Mouse (Mus musculus) embryonic facial prominence, embryonic 12.5 days (tissue): ENCODE measurements around the gene Cdkal1. TPM values are rescaled to one million over a fixed set of nuclear protein-coding genes. Genes with fewer than 3 reads are reported as not detected.

ENCODE experiments used
- ATAC-seq: fragments of 200-750 bp; cut with Nextera tagmentation; 2 replicates; pipeline ENCODE4 v1.8.0; 2017; ENCODE audit not compliant: insufficient number of reproducible peaks, insufficient read depth, low FRiP score, low TSS enrichment
- H3K27ac ChIP-seq: fragments of 300-500 bp; sonication (generic); 2 replicates; pipeline ENCODE4 v1.5.1; 2016; ENCODE audit warnings: mild to moderate bottlenecking
- H3K27me3 ChIP-seq: fragments of 300-500 bp; sonication (generic); 2 replicates; pipeline ENCODE4 v1.6.1; 2016; ENCODE audit warnings: mild to moderate bottlenecking, moderate library complexity
- H3K36me3 ChIP-seq: fragments of 300-500 bp; sonication (generic); 2 replicates; pipeline ENCODE4 v1.6.1; 2016; ENCODE audit warnings: mild to moderate bottlenecking
- H3K4me1 ChIP-seq: fragments of 300-500 bp; sonication (generic); 2 replicates; pipeline ENCODE4 v1.6.1; 2016
- H3K4me2 ChIP-seq: fragments of 300-500 bp; sonication (generic); replicated peaks from 2 replicates; pipeline ENCODE4 v1.6.1; 2016; ENCODE audit warnings: mild to moderate bottlenecking, moderate library complexity
- H3K4me3 ChIP-seq: fragments of 300-500 bp; sonication (generic); 2 replicates; pipeline ENCODE4 v1.5.1; 2016; ENCODE audit warnings: mild to moderate bottlenecking
- H3K9ac ChIP-seq: fragments of 300-500 bp; sonication (generic); 2 replicates; pipeline ENCODE4 v1.6.1; 2016; ENCODE audit warnings: mild to moderate bottlenecking, moderate library complexity
- H3K9me3 ChIP-seq: fragments of 300-500 bp; sonication (generic); 2 replicates; pipeline ENCODE4 v1.6.1; 2016; ENCODE audit warnings: mild to moderate bottlenecking, moderate library complexity
- WGBS: fragments of 180-500 bp; shearing (Covaris S2); methylation state at CpG from one replicate; pipeline ENCODE4 v1.1.7; 2016; 5-methylcytosine and 5-hydroxymethylcytosine counted together
- polyA plus RNA-seq: library from polyadenylated mRNA; unstranded; fragments of >200 nt; fragmentation: Nextera tagmentation; extraction: Ambion mirVana; gene quantifications from 2 replicates; pipeline ENCODE4 v1.2.1, GENCODE M21; 2016

Cdkal1 gene
- polyA plus RNA-seq, 1 experiment from 2014 or later, result 42.7 TPM

GRCm38 (mm10) chr13:29262164-29262563, 593.3 kb downstream of the Cdkal1 start:
- no peak overlapping the region for H3K4me3 ChIP-seq
- no peaks in the 10 kb centered on the region for H3K9me3 ChIP-seq
- no peaks in the 10 kb centered on the region for H3K27me3 ChIP-seq
- no peak overlapping the region for H3K9ac ChIP-seq
- no peak overlapping the region for H3K27ac ChIP-seq
- H3K36me3 ChIP-seq, result no peaks in the 10 kb centered on the region
- ATAC-seq, result no peak
- H3K4me1 ChIP-seq, result no peaks in the 10 kb centered on the region
- WGBS, result 82% methylated on average over 4 of the region's 4 CpGs
- no peak overlapping the region for H3K4me2 ChIP-seq

DNA sequence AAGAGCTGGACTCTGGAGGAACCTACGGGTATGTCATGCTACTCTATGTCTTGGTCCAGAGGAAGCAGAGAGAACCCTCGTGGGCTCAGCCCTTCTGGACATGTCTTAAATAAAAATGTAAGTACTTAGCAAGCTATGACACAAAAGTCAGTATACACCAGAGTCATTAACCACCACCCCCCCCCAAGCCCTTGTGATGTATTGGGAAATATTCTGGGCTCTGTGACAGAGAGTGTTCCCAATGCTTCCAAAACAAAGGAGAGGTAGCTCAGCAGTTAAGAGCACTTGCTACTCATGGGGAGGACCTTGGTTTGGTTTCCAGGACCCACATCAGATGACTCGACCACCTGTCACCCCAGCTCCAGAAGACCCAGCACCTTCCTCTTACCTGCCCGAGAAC, 606.9 kb downstream of the Cdkal1 start:
- no peak overlapping the region for H3K4me3 ChIP-seq
- no peaks in the 10 kb centered on the region for H3K36me3 ChIP-seq
- H3K9ac ChIP-seq, result no peak overlapping the region
- H3K9me3 ChIP-seq, result no peaks in the 10 kb centered on the region
- no peak overlapping the region for H3K27ac ChIP-seq
- WGBS, result 82% methylated on average over 4 of the region's 4 CpGs
- H3K4me1 ChIP-seq, result no peaks in the 10 kb centered on the region
- H3K27me3 ChIP-seq, result no peaks in the 10 kb centered on the region
- H3K4me2 ChIP-seq, result no peak overlapping the region
- ATAC-seq, result no peak

DNA sequence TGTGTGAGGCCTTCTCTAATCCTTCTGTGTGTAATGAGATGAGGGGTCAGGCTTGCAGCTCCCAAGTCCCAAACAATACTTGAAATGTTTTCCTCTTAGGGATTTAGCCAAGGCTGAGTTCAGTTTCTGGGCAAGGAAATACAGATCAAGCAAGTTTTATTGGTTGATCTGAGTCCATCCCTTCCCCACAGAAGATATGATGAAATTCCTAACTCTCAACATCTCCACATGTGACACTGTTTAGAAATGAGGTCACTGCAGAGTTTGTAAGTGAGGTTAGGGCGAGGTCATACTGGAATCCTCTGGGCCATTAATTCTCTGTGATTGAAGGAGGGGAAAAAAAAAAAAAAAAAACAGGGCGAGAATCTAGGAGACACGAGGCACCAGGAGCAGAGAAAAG, 607.7 kb downstream of the Cdkal1 start:
- 52% methylated on average over 3 of the region's 3 CpGs for WGBS
- Histone ChIP-seq H3K27me3 (no peaks in the 10 kb centered on the region), H3K36me3 (no peaks in the 10 kb centered on the region), H3K9me3 (no peaks in the 10 kb centered on the region), H3K27ac (no peak overlapping the region), H3K4me3 (no peak overlapping the region), H3K4me1 (no peaks in the 10 kb centered on the region), H3K9ac (no peak overlapping the region), H3K4me2 (no peak overlapping the region)
- no peak for ATAC-seq

DNA sequence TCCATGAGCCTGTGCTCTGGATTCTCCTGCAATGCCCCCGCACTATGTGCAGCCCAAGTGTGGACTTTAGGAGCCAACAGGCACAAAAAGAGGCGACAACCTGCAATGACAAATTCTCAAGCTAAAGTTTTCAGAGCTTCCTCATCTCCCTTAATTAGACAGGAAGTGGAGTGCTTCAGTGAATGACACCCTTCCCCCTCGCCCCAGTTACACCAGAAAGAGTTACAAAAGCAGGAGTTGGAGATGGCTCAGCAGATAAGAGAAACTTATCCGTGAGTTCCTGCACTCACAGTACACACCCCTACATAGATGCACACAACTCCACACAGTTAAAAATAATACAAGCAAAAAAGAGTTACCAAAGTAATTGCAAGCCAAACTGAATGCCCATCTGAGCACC, 620.4 kb downstream of the Cdkal1 start:
- H3K27ac ChIP-seq, result no peak overlapping the region
- WGBS, result 66% methylated on average over 4 of the region's 4 CpGs
- H3K9me3 ChIP-seq, result peaks cover 4% of the 10 kb centered on the region; the same call in 1 of the 2 replicates

DNA sequence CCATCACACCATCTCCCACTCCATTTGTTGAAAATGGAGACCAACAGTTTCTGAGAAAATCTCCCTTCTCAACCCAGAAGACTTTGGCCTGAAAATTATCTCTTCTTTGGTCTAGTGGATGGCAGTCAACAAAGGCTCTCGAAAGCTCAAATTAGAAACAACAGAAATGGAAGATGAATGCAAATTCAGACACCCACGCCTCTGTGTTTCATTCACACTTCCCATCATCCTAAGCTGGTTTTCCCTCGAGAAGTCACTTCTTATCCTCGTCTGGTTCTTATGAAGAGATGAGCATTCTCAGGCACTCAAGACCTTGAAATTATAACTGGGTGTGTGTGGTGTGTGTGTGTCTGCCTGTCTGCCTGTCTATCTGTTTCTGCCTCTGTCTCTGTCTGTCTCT, 621.0 kb downstream of the Cdkal1 start:
- no peaks in the 10 kb centered on the region for H3K27me3 ChIP-seq
- WGBS, result 84% methylated on average over 4 of the region's 4 CpGs
- no peaks in the 10 kb centered on the region for H3K36me3 ChIP-seq
- no peak overlapping the region for H3K9ac ChIP-seq
- H3K9me3 ChIP-seq, result peaks cover 4% of the 10 kb centered on the region; the same call in 1 of the 2 replicates
- no peaks in the 10 kb centered on the region for H3K4me1 ChIP-seq
- H3K27ac ChIP-seq, result no peak overlapping the region
- H3K4me2 ChIP-seq, result no peak overlapping the region
- no peak for ATAC-seq
- no peak overlapping the region for H3K4me3 ChIP-seq

More for the DNA sequence above, 620.4 kb downstream of the Cdkal1 start:
- Histone ChIP-seq H3K9ac (no peak overlapping the region), H3K36me3 (no peaks in the 10 kb centered on the region), H3K4me2 (no peak overlapping the region), H3K4me1 (no peaks in the 10 kb centered on the region), H3K27me3 (no peaks in the 10 kb centered on the region), H3K4me3 (no peak overlapping the region)
- no peak for ATAC-seq

- Histone ChIP-seq H3K27ac (no peak overlapping the region), H3K9ac (no peak overlapping the region), H3K4me1 (no peaks in the 10 kb centered on the region), H3K36me3 (no peaks in the 10 kb centered on the region), H3K4me2 (no peak overlapping the region), H3K27me3 (no peaks in the 10 kb centered on the region), H3K9me3 (peaks cover 4% of the 10 kb centered on the region; the same call in 1 of the 2 replicates), H3K4me3 (no peak overlapping the region)
- ATAC-seq, result no peak
- 68% methylated on average over 11 of the region's 11 CpGs for WGBS
Measured at GRCm38 (mm10) chr13:29233970-29234369, 621.5 kb downstream of the Cdkal1 start.

DNA sequence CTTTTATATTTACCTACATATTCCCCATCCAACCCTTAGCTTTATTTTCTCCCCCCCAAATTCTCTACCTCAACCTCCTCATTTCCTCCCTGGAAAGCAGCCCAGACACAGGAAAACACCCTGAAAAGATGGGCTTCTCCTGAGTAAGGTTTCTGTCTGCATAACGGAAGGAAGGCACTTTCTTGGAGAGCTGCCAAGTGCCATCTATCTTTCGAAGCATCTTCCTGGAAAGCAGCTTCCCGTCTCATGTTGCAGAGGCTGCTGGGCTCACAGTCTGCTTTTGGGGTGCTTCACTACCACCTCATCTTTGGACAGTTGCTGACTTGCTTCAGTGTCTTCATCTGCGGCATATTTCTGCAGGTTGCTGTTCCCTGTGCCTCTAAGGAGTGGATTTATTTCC, 622.8 kb downstream of the Cdkal1 start:
- H3K4me3 ChIP-seq, result no peak overlapping the region
- no peak overlapping the region for H3K27ac ChIP-seq
- no peak overlapping the region for H3K9ac ChIP-seq
- no peaks in the 10 kb centered on the region for H3K27me3 ChIP-seq
- 66% methylated on average over 4 of the region's 4 CpGs for WGBS
- peaks cover 4% of the 10 kb centered on the region; the same call in 1 of the 2 replicates for H3K9me3 ChIP-seq
- H3K36me3 ChIP-seq, result no peaks in the 10 kb centered on the region
- H3K4me2 ChIP-seq, result no peak overlapping the region
- ATAC-seq, result no peak
- no peaks in the 10 kb centered on the region for H3K4me1 ChIP-seq

DNA sequence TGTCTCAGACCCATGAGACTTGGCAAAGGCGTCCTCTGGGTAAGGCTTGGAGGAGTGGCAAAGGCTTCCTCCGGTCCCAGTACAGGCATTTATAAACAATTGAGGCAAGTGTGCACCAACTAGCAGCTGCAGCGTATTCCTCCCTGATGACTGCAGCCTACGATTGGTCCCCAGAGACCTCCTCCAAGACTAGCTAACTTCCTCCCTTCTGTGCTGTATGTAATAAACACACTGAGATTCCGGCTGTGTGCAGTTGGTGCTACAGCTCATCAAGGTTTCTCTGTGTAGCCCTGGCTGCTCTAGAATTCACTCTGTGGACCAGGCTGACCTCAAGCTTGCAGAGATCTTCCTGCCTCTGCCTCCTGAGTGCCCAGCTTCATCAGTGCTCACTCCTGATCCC, 630.7 kb downstream of the Cdkal1 start:
- no peaks in the 10 kb centered on the region for H3K27me3 ChIP-seq
- H3K4me2 ChIP-seq, result no peak overlapping the region
- no peak overlapping the region for H3K27ac ChIP-seq
- H3K36me3 ChIP-seq, result no peaks in the 10 kb centered on the region
- ATAC-seq, result no peak
- 0 out of 2 replicates have a peak, but pooled peaks cover 4% of the 10 kb centered on the region for H3K9me3 ChIP-seq
- H3K9ac ChIP-seq, result no peak overlapping the region
- H3K4me1 ChIP-seq, result 0 out of 2 replicates have a peak, but pooled peaks cover 5% of the 10 kb centered on the region
- 70% methylated on average over 5 of the region's 5 CpGs for WGBS
- no peak overlapping the region for H3K4me3 ChIP-seq

- Histone ChIP-seq H3K4me1 (0 out of 2 replicates have a peak, but pooled peaks cover 5% of the 10 kb centered on the region), H3K36me3 (no peaks in the 10 kb centered on the region), H3K27ac (peak overlapping the region; percentile 54; the same call in 1 of the 2 replicates), H3K4me3 (no peak overlapping the region), H3K9ac (no peak overlapping the region), H3K27me3 (no peaks in the 10 kb centered on the region), H3K9me3 (0 out of 2 replicates have a peak, but pooled peaks cover 7% of the 10 kb centered on the region), H3K4me2 (0 out of 2 replicates have a peak overlapping the region, but pooled peaks have one; percentile 3)
- 16% methylated on average over 10 of the region's 10 CpGs for WGBS
- ATAC-seq, result peak; percentile 70; the same call in 1 of the 2 replicates
Measured at GRCm38 (mm10) chr13:29222261-29222838, 633.1 kb downstream of the Cdkal1 start.

GRCm38 (mm10) chr13:29221646-29222045, 633.8 kb downstream of the Cdkal1 start:
- H3K4me1 ChIP-seq, result 0 out of 2 replicates have a peak, but pooled peaks cover 5% of the 10 kb centered on the region
- H3K9me3 ChIP-seq, result 0 out of 2 replicates have a peak, but pooled peaks cover 7% of the 10 kb centered on the region
- no peaks in the 10 kb centered on the region for H3K36me3 ChIP-seq
- H3K4me3 ChIP-seq, result no peak overlapping the region
- no peak overlapping the region for H3K9ac ChIP-seq
- H3K4me2 ChIP-seq, result no peak overlapping the region
- 51% methylated on average over 5 of the region's 5 CpGs for WGBS
- no peaks in the 10 kb centered on the region for H3K27me3 ChIP-seq
- no peak overlapping the region for H3K27ac ChIP-seq
- no peak for ATAC-seq

GRCm38 (mm10) chr13:29218594-29219230, 636.8 kb downstream of the Cdkal1 start:
- Histone ChIP-seq H3K9ac (no peak overlapping the region), H3K4me2 (no peak overlapping the region), H3K36me3 (no peaks in the 10 kb centered on the region), H3K27me3 (no peaks in the 10 kb centered on the region), H3K27ac (no peak overlapping the region), H3K4me1 (0 out of 2 replicates have a peak, but pooled peaks cover 5% of the 10 kb centered on the region), H3K4me3 (no peak overlapping the region), H3K9me3 (0 out of 2 replicates have a peak, but pooled peaks cover 3% of the 10 kb centered on the region)
- no peak for ATAC-seq
